ENCODE assay signal across 8 mouse cellular contexts in genomic region chr13:40859652-40860399, GRCm38 (mm10). TPM values are rescaled to one million over a fixed set of nuclear protein-coding genes. Genes with fewer than 3 reads are reported as not detected.
A peak's percentile ranks its signal among the peaks of the same experiment; 100 is the strongest.
DNase-seq lines count a peak whose midpoint lies in the region; ATAC-seq and TF ChIP-seq lines count a peak whose summit lies in the region.

Gene Gcnt2, plus strand, starts transcription at chr13:40859754.

- CTCF ChIA-PET in Patski (lab: Charles Lee) = interaction anchor here (0.6 to 2.5 kb wide), 5 partner anchors 9 to 124 kb away, joined by 3 to 8 read pairs (median 4); no protein-coding TSS in a partner anchor

- peaks cover 11% of the 10 kb centered on the region for H3K4me1 ChIP-seq in heart, embryonic 15.5 days (replicated peaks)
- peaks cover 9% of the 10 kb centered on the region; the same call in 1 of the 2 replicates for H3K4me1 ChIP-seq in liver, embryonic 15.5 days (replicated peaks)
- H3K4me1 ChIP-seq in neural tube, embryonic 15.5 days = peaks cover 8% of the 10 kb centered on the region

- no peaks in the 10 kb centered on the region for H3K36me3 ChIP-seq in heart, embryonic 15.5 days
- H3K36me3 ChIP-seq in liver, embryonic 15.5 days (replicated peaks) = no peaks in the 10 kb centered on the region
- H3K36me3 ChIP-seq in neural tube, embryonic 15.5 days = no peaks in the 10 kb centered on the region

- POLR2A ChIA-PET in Patski (lab: Charles Lee) = interaction anchor here (0.8 to 1.5 kb wide), 5 partner anchors 26 to 141 kb away, joined by 3 to 5 read pairs (median 3); partner anchors contain the start of gene Pak1ip1

- no peaks in the 10 kb centered on the region for H3K9me3 ChIP-seq in heart, embryonic 15.5 days (replicated peaks)
- no peaks in the 10 kb centered on the region for H3K9me3 ChIP-seq in liver, embryonic 15.5 days (replicated peaks)
- H3K9me3 ChIP-seq in neural tube, embryonic 15.5 days (replicated peaks) = no peaks in the 10 kb centered on the region

- H3K4me3 ChIP-seq in heart, embryonic 15.5 days = peak within 1 kb of the TSS; percentile 34
- H3K4me3 ChIP-seq in liver, embryonic 15.5 days (replicated peaks) = peak within 1 kb of the TSS; percentile 44
- H3K4me3 ChIP-seq in neural tube, embryonic 15.5 days (replicated peaks) = peak within 1 kb of the TSS; percentile 31

- 0 out of 2 replicates have a peak within 1 kb of the TSS, but pooled peaks have one; percentile 7 for H3K9ac ChIP-seq in heart, embryonic 15.5 days
- H3K9ac ChIP-seq in liver, embryonic 15.5 days = no peak within 1 kb of the TSS
- H3K9ac ChIP-seq in neural tube, embryonic 15.5 days (replicated peaks) = 0 out of 2 replicates have a peak within 1 kb of the TSS, but pooled peaks have one; percentile 14

- peak within 1 kb of the TSS; percentile 51 for H3K4me2 ChIP-seq in heart, embryonic 15.5 days
- peak within 1 kb of the TSS; percentile 59 for H3K4me2 ChIP-seq in liver, embryonic 15.5 days
- peak within 1 kb of the TSS; percentile 56 for H3K4me2 ChIP-seq in neural tube, embryonic 15.5 days

- peak; percentile 82 for ATAC-seq in Patski
- peak; percentile 51 for ATAC-seq in common myeloid progenitor, adult 5-6 weeks (replicated peaks; ENCODE audit: low read depth, poor library complexity, severe bottlenecking)
- ATAC-seq in heart, embryonic 15.5 days (replicated peaks; ENCODE audit: insufficient number of reproducible peaks, insufficient read depth, low FRiP score, low read depth) = no peak
- peak; percentile 85 for ATAC-seq in liver, embryonic 15.5 days (ENCODE audit: insufficient read depth)
- ATAC-seq in neural tube, embryonic 15.5 days (ENCODE audit: low FRiP score) = peak; percentile 57; the same call in 1 of the 2 replicates

- in situ Hi-C loops in Patski (cut with MboI; ENCODE audit: low pct_unique_long_range_greater_than_20kb) = loop anchor here (5.0 kb wide), 2 partner anchors 42 to 122 kb away; no protein-coding TSS in a partner anchor

- DNase-seq in Patski (ENCODE audit: low read depth, low spot score) = peak; percentile 88
- DNase-seq in kidney, postnatal 36 days = peak; percentile 82 to 91
- no peak for DNase-seq in gastrocnemius, postnatal 14 days
- no peak for DNase-seq in cerebellum, adult 11-12 months

- no peak for TF ChIP-seq CTCF in Patski (IDR thresholded peaks at IDR 0.05)

- intact Hi-C loops in gastrocnemius, postnatal 14 days (cut with DNase I; ENCODE audit: low total_unique reads) = no loop called here

- no peaks in the 10 kb centered on the region for H3K27me3 ChIP-seq in Patski
- no peaks in the 10 kb centered on the region for H3K27me3 ChIP-seq in heart, embryonic 15.5 days
- no peaks in the 10 kb centered on the region for H3K27me3 ChIP-seq in liver, embryonic 15.5 days
- 0 out of 2 replicates have a peak, but pooled peaks cover 2% of the 10 kb centered on the region for H3K27me3 ChIP-seq in neural tube, embryonic 15.5 days (replicated peaks)

- 0 out of 2 replicates have a peak within 1 kb of the TSS, but pooled peaks have one; percentile 13 for H3K27ac ChIP-seq in heart, embryonic 15.5 days
- peak within 1 kb of the TSS; percentile 72 for H3K27ac ChIP-seq in liver, embryonic 15.5 days (replicated peaks)
- H3K27ac ChIP-seq in neural tube, embryonic 15.5 days (replicated peaks) = peak within 1 kb of the TSS; percentile 20; the same call in 1 of the 2 replicates

- WGBS in heart, embryonic 15.5 days = 35% methylated on average over 22 of the region's 22 CpGs
- WGBS in liver, embryonic 15.5 days (ENCODE audit: insufficient replicate concordance) = 14% methylated on average over 22 of the region's 22 CpGs
- WGBS in neural tube, embryonic 15.5 days = 30% methylated on average over 22 of the region's 22 CpGs

RNA-seq across cellular contexts. Expression of gene Gcnt2, which starts in this region (rescaled TPM):
- 71.2 TPM for polyA plus RNA-seq in Patski (2021)
- 42.3 and 55.9 TPM in 2 replicates for total RNA-seq in common myeloid progenitor, adult 5-6 weeks (2017)
- polyA plus RNA-seq in heart, embryonic 15.5 days (2015; fragmentation: Nextera tagmentation; extraction: Ambion mirVana) = 3.4 and 4.5 TPM in 2 replicates
- polyA plus RNA-seq in liver, embryonic 15.5 days (2015; fragmentation: Nextera tagmentation; extraction: Ambion mirVana) = 1.6 TPM in 2 replicates
- polyA plus RNA-seq in neural tube, embryonic 15.5 days (2015; fragmentation: Nextera tagmentation; extraction: Ambion mirVana) = 5.6 and 6.2 TPM in 2 replicates
- 1 to 10 TPM; 3.9 to 5.8 TPM for total RNA-seq in gastrocnemius, postnatal 14 days (2021)

Comparison
In these comparisons a context has a peak if more than half of its experiments do, and no peak if none do; other contexts are left out.
1. RNA of gene Gcnt2 (polyA plus RNA-seq): 71.2 TPM in Patski (single experiment); 5.6 to 6.2 TPM in neural tube, embryonic 15.5 days, 3.4 to 4.5 TPM in heart, embryonic 15.5 days and 1.6 TPM in liver, embryonic 15.5 days; every median in the first group is over 10 times any median in the second.
2. DNase-seq: peak in Patski (single experiment) and kidney, postnatal 36 days (2 of 2); none in gastrocnemius, postnatal 14 days (single experiment) and cerebellum, adult 11-12 months (single experiment).
3. H3K27ac ChIP-seq: peak in every context shown above with its lines; median percentile 72 in liver, embryonic 15.5 days; 20 in neural tube, embryonic 15.5 days; 13 in heart, embryonic 15.5 days.
4. Peak in every context shown above with its lines, with median percentiles within 50 percentile points of each other: H3K4me2 ChIP-seq and H3K4me3 ChIP-seq.